Mouse (Mus musculus) heart, embryonic 15.5 days (tissue): Measurements from ENCODE around the gene Dqx1. TPM values are rescaled to one million over a fixed set of nuclear protein-coding genes. Genes with fewer than 3 reads are reported as not detected.

Experiments used
- ATAC-seq: fragments of 200-750 bp; cut with Nextera tagmentation; replicated peaks from 2 replicates; pipeline ENCODE4 v1.8.0; 2017; ENCODE audit warnings: low read depth, moderate TSS enrichment; ENCODE audit not compliant: insufficient number of reproducible peaks, insufficient read depth, low FRiP score
- H3K27ac ChIP-seq: fragments of 300-500 bp; sonication (generic); 2 replicates; pipeline ENCODE4 v1.5.1; 2015; ENCODE audit warnings: mild to moderate bottlenecking, inconsistent platforms
- H3K27me3 ChIP-seq: fragments of 300-500 bp; sonication (generic); 2 replicates; pipeline ENCODE4 v1.6.1; 2015; ENCODE audit warnings: inconsistent platforms
- H3K36me3 ChIP-seq: fragments of 300-500 bp; sonication (generic); 2 replicates; pipeline ENCODE4 v1.6.1; 2015; ENCODE audit warnings: mild to moderate bottlenecking, inconsistent platforms
- H3K4me1 ChIP-seq: fragments of 300-500 bp; sonication (generic); replicated peaks from 2 replicates; pipeline ENCODE4 v1.6.1; 2015; ENCODE audit warnings: inconsistent platforms
- H3K4me2 ChIP-seq: fragments of 300-500 bp; sonication (generic); 2 replicates; pipeline ENCODE4 v1.6.1; 2015; ENCODE audit warnings: inconsistent platforms, mild to moderate bottlenecking, moderate library complexity
- H3K4me3 ChIP-seq: fragments of 300-500 bp; sonication (generic); 2 replicates; pipeline ENCODE4 v1.5.1; 2015; ENCODE audit warnings: mild to moderate bottlenecking, inconsistent platforms
- H3K9ac ChIP-seq: fragments of 300-500 bp; sonication (generic); 2 replicates; pipeline ENCODE4 v1.6.1; 2015; ENCODE audit warnings: mild to moderate bottlenecking, inconsistent platforms
- H3K9me3 ChIP-seq: fragments of 300-500 bp; sonication (generic); replicated peaks from 2 replicates; pipeline ENCODE4 v1.6.1; 2016; ENCODE audit warnings: inconsistent platforms
- WGBS: fragments of 180-500 bp; shearing (Covaris S2); methylation state at CpG from one replicate; pipeline ENCODE4 v1.1.7; 2015; ENCODE audit warnings: mixed read lengths; 5-methylcytosine and 5-hydroxymethylcytosine counted together
- polyA plus RNA-seq: library from polyadenylated mRNA; unstranded; fragments of >200 nt; fragmentation: Nextera tagmentation; extraction: Ambion mirVana; gene quantifications from 2 replicates; pipeline ENCODE4 v1.2.1, GENCODE M21; 2015

Dqx1 gene
- polyA plus RNA-seq, 1 experiment from 2014 or later: 0.28 TPM

- H3K9ac ChIP-seq: no peak overlapping the region
- no peaks in the 10 kb centered on the region for H3K36me3 ChIP-seq
- H3K4me3 ChIP-seq: no peak overlapping the region
- peaks cover 36% of the 10 kb centered on the region for H3K27me3 ChIP-seq
- peak overlapping the region; percentile 40; the same call in 1 of the 2 replicates for H3K27ac ChIP-seq
- H3K4me1 ChIP-seq: peaks cover 5% of the 10 kb centered on the region
- peak; percentile 43; the same call in 1 of the 2 replicates for ATAC-seq
- 29% methylated on average over 6 of the region's 6 CpGs for WGBS
- no peaks in the 10 kb centered on the region for H3K9me3 ChIP-seq
- no peak overlapping the region for H3K4me2 ChIP-seq
Observed at GRCm38 (mm10) chr6:83092416-83093127, 34.9 kb downstream of the Dqx1 start.

GRCm38 (mm10) chr6:83095968-83096367 is 38.3 kb downstream of the Dqx1 start:
- H3K4me1 ChIP-seq: no peaks in the 10 kb centered on the region
- H3K9ac ChIP-seq: no peak overlapping the region
- no peaks in the 10 kb centered on the region for H3K36me3 ChIP-seq
- H3K4me2 ChIP-seq: no peak overlapping the region
- 37% methylated on average over 6 of the region's 6 CpGs for WGBS
- no peaks in the 10 kb centered on the region for H3K9me3 ChIP-seq
- no peak overlapping the region for H3K4me3 ChIP-seq
- H3K27me3 ChIP-seq: peaks cover 18% of the 10 kb centered on the region
- H3K27ac ChIP-seq: no peak overlapping the region
- ATAC-seq: no peak

GRCm38 (mm10) chr6:83098411-83098810 is 40.8 kb downstream of the Dqx1 start:
- H3K36me3 ChIP-seq: no peaks in the 10 kb centered on the region
- H3K9me3 ChIP-seq: no peaks in the 10 kb centered on the region
- H3K27ac ChIP-seq: no peak overlapping the region
- H3K4me1 ChIP-seq: peaks cover 14% of the 10 kb centered on the region
- no peak overlapping the region for H3K4me3 ChIP-seq
- 52% methylated on average over 2 of the region's 2 CpGs for WGBS
- no peak overlapping the region for H3K9ac ChIP-seq
- peaks cover 11% of the 10 kb centered on the region for H3K27me3 ChIP-seq
- H3K4me2 ChIP-seq: no peak overlapping the region
- ATAC-seq: no peak

GRCm38 (mm10) chr6:83101316-83101687 is 43.7 kb downstream of the Dqx1 start, which contains the start of the genes Ccdc142 and Gm42688:
TSS of gene Ccdc142 (plus strand) at chr6:83101601.
TSS of gene Gm42688 (plus strand) at chr6:83101617.
- Histone ChIP-seq H3K4me3 (peak within 1 kb of the TSS; percentile 84), H3K27me3 (peaks cover 11% of the 10 kb centered on the region), H3K27ac (peak within 1 kb of the TSS; percentile 84), H3K9ac (peak within 1 kb of the TSS; percentile 79), H3K36me3 (peaks cover 3% of the 10 kb centered on the region; the same call in 1 of the 2 replicates), H3K9me3 (no peaks in the 10 kb centered on the region), H3K4me1 (peaks cover 16% of the 10 kb centered on the region), H3K4me2 (peak within 1 kb of the TSS; percentile 96)
- under 1% methylated on average over 25 of the region's 25 CpGs for WGBS
- ATAC-seq: peak; percentile 86

- Histone ChIP-seq H3K27me3 (peaks cover 11% of the 10 kb centered on the region), H3K9me3 (no peaks in the 10 kb centered on the region), H3K4me3 (peak overlapping the region; percentile 84), H3K4me1 (peaks cover 16% of the 10 kb centered on the region), H3K4me2 (peak overlapping the region; percentile 96), H3K9ac (peak overlapping the region; percentile 79), H3K36me3 (peaks cover 7% of the 10 kb centered on the region; the same call in 1 of the 2 replicates), H3K27ac (peak overlapping the region; percentile 84)
- ATAC-seq: peak; percentile 75
- under 1% methylated on average over 74 of the region's 74 CpGs for WGBS
Observed at GRCm38 (mm10) chr6:83101688-83102556, 44.3 kb downstream of the Dqx1 start.

GRCm38 (mm10) chr6:83103130-83103650 is 45.5 kb downstream of the Dqx1 start:
- Histone ChIP-seq H3K4me1 (peaks cover 22% of the 10 kb centered on the region), H3K4me2 (peak overlapping the region; percentile 96; the same call in 1 of the 2 replicates)
- 54% methylated on average over 11 of the region's 11 CpGs for WGBS

GRCm38 (mm10) chr6:83104158-83104557 is 46.5 kb downstream of the Dqx1 start:
- 81% methylated on average over 4 of the region's 4 CpGs for WGBS
- no peak overlapping the region for H3K4me2 ChIP-seq
- no peaks in the 10 kb centered on the region for H3K9me3 ChIP-seq
- ATAC-seq: no peak
- H3K9ac ChIP-seq: no peak overlapping the region
- no peak overlapping the region for H3K4me3 ChIP-seq
- peaks cover 11% of the 10 kb centered on the region; the same call in 1 of the 2 replicates for H3K36me3 ChIP-seq
- peaks cover 27% of the 10 kb centered on the region for H3K4me1 ChIP-seq
- no peak overlapping the region for H3K27ac ChIP-seq
- peaks cover 7% of the 10 kb centered on the region; the same call in 1 of the 2 replicates for H3K27me3 ChIP-seq

More at GRCm38 (mm10) chr6:83103130-83103650, 45.5 kb downstream of the Dqx1 start:
- Histone ChIP-seq H3K9me3 (no peaks in the 10 kb centered on the region), H3K9ac (no peak overlapping the region; the same call in 1 of the 2 replicates), H3K36me3 (peaks cover 11% of the 10 kb centered on the region; the same call in 1 of the 2 replicates), H3K4me3 (peak overlapping the region; percentile 84; the same call in 1 of the 2 replicates), H3K27ac (no peak overlapping the region), H3K27me3 (peaks cover 11% of the 10 kb centered on the region; the same call in 1 of the 2 replicates)
- no peak for ATAC-seq

- Histone ChIP-seq H3K9me3 (no peaks in the 10 kb centered on the region), H3K36me3 (peaks cover 14% of the 10 kb centered on the region; the same call in 1 of the 2 replicates), H3K9ac (peak overlapping the region; percentile 84), H3K4me2 (peak overlapping the region; percentile 84), H3K27ac (no peak overlapping the region), H3K4me1 (peaks cover 39% of the 10 kb centered on the region), H3K4me3 (peak overlapping the region; percentile 83), H3K27me3 (no peaks in the 10 kb centered on the region)
- 38% methylated on average over 13 of the region's 13 CpGs for WGBS
- peak; percentile 51; the same call in 1 of the 2 replicates for ATAC-seq
Observed at GRCm38 (mm10) chr6:83107566-83108400, 50.1 kb downstream of the Dqx1 start.

- peaks cover 14% of the 10 kb centered on the region; the same call in 1 of the 2 replicates for H3K36me3 ChIP-seq
- peak within 1 kb of the TSS; percentile 83 for H3K4me3 ChIP-seq
- H3K27me3 ChIP-seq: no peaks in the 10 kb centered on the region
- WGBS: under 1% methylated on average over 76 of the region's 76 CpGs
- H3K4me1 ChIP-seq: peaks cover 31% of the 10 kb centered on the region
- peak within 1 kb of the TSS; percentile 84 for H3K4me2 ChIP-seq
- peak within 1 kb of the TSS; percentile 84 for H3K9ac ChIP-seq
- H3K27ac ChIP-seq: peak within 1 kb of the TSS; percentile 86
- no peaks in the 10 kb centered on the region for H3K9me3 ChIP-seq
- ATAC-seq: peak; percentile 73; the same call in 1 of the 2 replicates
Observed at GRCm38 (mm10) chr6:83108762-83109668, 51.4 kb downstream of the Dqx1 start, which contains the start of gene Mrpl53. TSS of gene Mrpl53 (plus strand) at chr6:83109040.
